Mouse (Mus musculus) regulatory T cell (primary cell): Measurements from ENCODE around the gene Zbtb44.
"Not testable (repeated sequence)": the region's sequence is repeated elsewhere in the genome, so short reads cannot be mapped to it uniquely, and the experiment has no call there.

ENCODE experiments used
- in situ Hi-C: fragments of 300-600 bp; cut with MboI, MseI; formaldehyde crosslinking; loops from one replicate; pipeline ENCODE4 v1.15.1; 2025; ENCODE audit warnings: high pct_unique_total_duplicates

Gene Zbtb44

GRCm38 (mm10) chr9:31051509-31051908 is 21.1 kb downstream of the Zbtb44 start:
- in situ Hi-C loops: not testable (repeated sequence)

GRCm38 (mm10) chr9:31058723-31059122 is 28.3 kb downstream of the Zbtb44 start:
- in situ Hi-C loops: no loop called here

- in situ Hi-C loops: no loop called here
Observed at GRCm38 (mm10) chr9:31070706-31071105, 40.3 kb downstream of the Zbtb44 start.

- in situ Hi-C loops: no loop called here
Observed at GRCm38 (mm10) chr9:31072256-31072655, 41.8 kb downstream of the Zbtb44 start.

GRCm38 (mm10) chr9:31073797-31074196 is 43.4 kb downstream of the Zbtb44 start:
- in situ Hi-C loops: no loop called here

- in situ Hi-C loops: no loop called here
Observed at GRCm38 (mm10) chr9:31074836-31075235, 44.4 kb downstream of the Zbtb44 start.

- in situ Hi-C loops: loop anchor here (5.0 kb wide), 1 partner anchor 598 kb away; no protein-coding TSS in a partner anchor
Observed at GRCm38 (mm10) chr9:31080726-31081125, 50.3 kb downstream of the Zbtb44 start.

GRCm38 (mm10) chr9:31082054-31082666 is 51.7 kb downstream of the Zbtb44 start:
- in situ Hi-C loops: loop anchor here (5.0 kb wide), 1 partner anchor 600 kb away; no protein-coding TSS in a partner anchor

- in situ Hi-C loops: loop anchor here (5.0 kb wide), 1 partner anchor 600 kb away; no protein-coding TSS in a partner anchor
Observed at GRCm38 (mm10) chr9:31082771-31083170, 52.3 kb downstream of the Zbtb44 start.

- in situ Hi-C loops: loop anchor here (5.0 kb wide), 1 partner anchor 133 kb away; no protein-coding TSS in a partner anchor
Observed at GRCm38 (mm10) chr9:31085556-31085955, 55.1 kb downstream of the Zbtb44 start.

- in situ Hi-C loops: loop anchor here (5.0 kb wide), 1 partner anchor 134 kb away; no protein-coding TSS in a partner anchor
Observed at GRCm38 (mm10) chr9:31086085-31086753, 55.8 kb downstream of the Zbtb44 start.

- in situ Hi-C loops: loop anchor here (5.0 kb wide), 1 partner anchor 134 kb away; no protein-coding TSS in a partner anchor
Observed at GRCm38 (mm10) chr9:31086754-31087145, 56.3 kb downstream of the Zbtb44 start.

- in situ Hi-C loops: loop anchor here (5.0 kb wide), 1 partner anchor 135 kb away; no protein-coding TSS in a partner anchor
Observed at GRCm38 (mm10) chr9:31087466-31087865, 57.0 kb downstream of the Zbtb44 start.

GRCm38 (mm10) chr9:31088116-31088515 is 57.7 kb downstream of the Zbtb44 start:
- in situ Hi-C loops: loop anchor here (5.0 kb wide), 1 partner anchor 136 kb away; no protein-coding TSS in a partner anchor

- in situ Hi-C loops: loop anchor here (5.0 kb wide), 1 partner anchor 137 kb away; no protein-coding TSS in a partner anchor
Observed at GRCm38 (mm10) chr9:31088883-31089282, 58.4 kb downstream of the Zbtb44 start.

GRCm38 (mm10) chr9:31089541-31089940 is 59.1 kb downstream of the Zbtb44 start:
- in situ Hi-C loops: loop anchor here (5.0 kb wide), 1 partner anchor 137 kb away; no protein-coding TSS in a partner anchor

GRCm38 (mm10) chr9:31090081-31091023 is 59.9 kb downstream of the Zbtb44 start:
- in situ Hi-C loops: no loop called here

GRCm38 (mm10) chr9:31091162-31091581 is 60.7 kb downstream of the Zbtb44 start:
- in situ Hi-C loops: no loop called here

GRCm38 (mm10) chr9:31092111-31092832 is 61.8 kb downstream of the Zbtb44 start:
- in situ Hi-C loops: no loop called here

- in situ Hi-C loops: no loop called here
Observed at GRCm38 (mm10) chr9:31092833-31093195, 62.4 kb downstream of the Zbtb44 start.
